Mouse (Mus musculus) right cerebral cortex, adult 2 months (tissue): ENCODE measurements around the gene Abhd6.
A peak's percentile ranks its signal among the peaks of the same experiment; 100 is the strongest.

Experiments used
- DNase-seq, 2 experiments: peaks; one replicate each; pipeline ENCODE4 v3.0.0; 2021 to 2022; ENCODE audit warnings: low spot score in 2 of 2

Abhd6 gene

DNA sequence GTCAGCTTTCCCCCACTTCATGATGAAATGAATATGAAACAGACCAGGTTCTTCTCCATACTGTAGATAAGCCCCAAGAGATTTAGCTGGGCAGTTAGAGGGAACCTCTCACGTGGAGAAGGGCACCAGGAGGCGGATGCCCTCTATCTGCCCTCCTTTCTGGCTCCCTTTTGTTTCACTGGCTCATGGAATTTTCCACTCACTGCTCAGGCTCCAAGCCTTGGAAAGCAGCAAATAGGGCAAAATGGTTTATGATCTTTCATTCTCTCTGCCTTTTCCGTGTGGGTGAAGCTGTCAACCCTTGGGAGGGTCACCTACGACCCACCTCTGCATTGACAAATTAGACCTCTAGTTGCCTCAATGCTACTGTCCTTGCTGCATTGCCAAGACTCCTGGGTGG, 27.8 kb downstream of the Abhd6 start:
- DNase-seq, result no peak

DNA sequence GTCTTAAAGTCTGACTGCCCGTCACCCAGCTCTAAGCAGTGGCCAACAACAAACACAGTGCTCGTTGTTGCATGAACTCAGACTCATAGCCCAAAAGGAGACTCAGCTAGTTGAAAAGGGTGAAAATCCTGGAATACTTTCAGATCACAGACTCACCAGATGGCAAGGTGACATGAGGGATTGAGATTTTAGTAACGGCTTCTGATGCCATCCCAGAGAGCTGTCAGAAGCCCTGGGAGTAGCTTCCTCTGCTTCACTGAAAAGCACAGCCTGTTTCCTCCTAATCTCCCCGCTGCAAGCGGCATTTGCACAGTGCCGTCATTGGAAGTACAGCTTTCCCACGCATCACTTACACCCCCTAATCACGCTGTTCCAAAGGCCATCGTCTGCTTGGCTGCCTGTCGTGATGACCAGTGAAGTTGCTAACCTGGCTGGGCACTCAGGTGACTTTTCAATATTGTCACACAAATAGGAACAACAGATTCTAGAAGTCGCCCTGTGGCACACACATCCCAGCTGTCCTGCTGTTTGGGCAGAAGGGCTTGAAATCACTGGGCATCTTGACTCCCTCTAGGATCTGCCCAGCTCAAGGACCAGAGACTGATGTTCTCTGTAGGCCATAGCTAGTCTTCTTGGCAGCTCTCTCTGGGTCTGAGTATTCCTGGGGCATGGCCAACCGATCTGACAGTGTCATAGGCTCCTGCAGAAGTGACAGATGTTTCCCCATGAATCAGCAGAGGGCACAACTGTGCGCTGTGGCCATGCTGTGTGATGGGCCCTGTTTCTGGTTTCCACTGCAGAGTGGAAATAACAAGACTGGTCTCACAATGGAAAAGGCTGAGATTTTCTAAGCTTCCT, 29.6 kb downstream of the Abhd6 start:
- peak; percentile 57 to 61 for DNase-seq

GRCm38 (mm10) chr14:8034561-8034960, 31.9 kb downstream of the Abhd6 start:
- no peak for DNase-seq

DNA sequence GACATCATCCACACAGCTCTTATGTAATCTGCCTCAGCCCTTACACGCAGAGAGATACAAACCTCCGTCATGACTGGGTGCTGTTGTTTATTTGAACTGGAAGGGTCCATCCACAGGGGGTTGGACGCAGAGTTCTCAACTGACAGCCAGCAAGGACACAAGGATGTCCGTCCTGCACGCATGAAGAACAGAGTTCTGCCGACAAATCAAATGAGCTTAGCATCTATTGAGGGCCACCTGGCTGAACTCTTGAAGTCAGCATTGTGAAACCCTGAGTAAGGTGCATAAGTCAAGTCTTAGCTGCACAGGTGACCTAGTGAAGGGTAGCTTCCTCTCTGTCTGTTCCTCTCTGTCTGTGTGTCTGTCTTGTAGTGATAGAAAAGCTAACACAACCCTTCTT, 33.2 kb downstream of the Abhd6 start:
- no peak for DNase-seq

DNA sequence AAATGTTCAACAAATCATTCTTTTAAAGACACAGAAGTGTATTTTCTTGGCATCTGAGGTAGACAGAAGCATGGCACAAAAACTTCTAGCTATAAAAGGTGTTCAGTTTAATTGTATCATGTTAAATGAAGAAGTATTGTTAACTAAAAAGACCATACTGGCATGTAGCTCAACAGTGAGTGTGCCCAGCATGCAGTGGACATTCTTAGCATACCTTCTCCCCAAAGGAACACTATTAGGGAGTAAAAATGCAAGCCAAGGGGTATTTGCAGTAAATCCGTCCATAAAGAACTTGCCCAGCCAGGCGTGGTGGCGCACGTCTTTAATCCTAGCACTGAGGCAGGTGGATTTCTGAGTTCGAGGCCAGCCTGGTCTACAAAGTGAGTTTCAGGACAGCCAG, 33.7 kb downstream of the Abhd6 start:
- no peak for DNase-seq

- no peak for DNase-seq
These were observed 35.4 kb downstream of the Abhd6 start for GRCm38 (mm10) chr14:8038150-8038549.

GRCm38 (mm10) chr14:8038791-8039448, 36.2 kb downstream of the Abhd6 start:
- peak; percentile 58 to 59 for DNase-seq

DNA sequence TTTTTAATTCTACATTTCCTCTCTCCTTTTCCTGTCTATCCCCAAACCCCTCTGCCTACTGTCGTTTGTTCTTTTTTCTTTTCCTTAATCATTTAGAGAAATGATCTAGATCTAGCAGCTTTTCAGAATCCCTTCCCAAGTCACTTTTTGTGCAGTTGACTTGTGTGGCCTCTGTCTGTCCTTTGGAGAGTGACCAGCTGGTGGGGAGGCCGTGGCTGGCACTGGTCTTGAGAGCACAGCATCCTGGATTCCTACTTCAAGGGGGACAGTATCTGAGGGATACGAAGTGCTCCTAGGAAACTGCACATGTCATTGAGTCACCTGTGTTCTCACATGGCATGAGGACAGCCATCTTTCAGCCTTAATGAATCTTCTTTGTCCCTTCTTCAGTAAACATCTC, 37.5 kb downstream of the Abhd6 start:
- DNase-seq, result no peak

DNA sequence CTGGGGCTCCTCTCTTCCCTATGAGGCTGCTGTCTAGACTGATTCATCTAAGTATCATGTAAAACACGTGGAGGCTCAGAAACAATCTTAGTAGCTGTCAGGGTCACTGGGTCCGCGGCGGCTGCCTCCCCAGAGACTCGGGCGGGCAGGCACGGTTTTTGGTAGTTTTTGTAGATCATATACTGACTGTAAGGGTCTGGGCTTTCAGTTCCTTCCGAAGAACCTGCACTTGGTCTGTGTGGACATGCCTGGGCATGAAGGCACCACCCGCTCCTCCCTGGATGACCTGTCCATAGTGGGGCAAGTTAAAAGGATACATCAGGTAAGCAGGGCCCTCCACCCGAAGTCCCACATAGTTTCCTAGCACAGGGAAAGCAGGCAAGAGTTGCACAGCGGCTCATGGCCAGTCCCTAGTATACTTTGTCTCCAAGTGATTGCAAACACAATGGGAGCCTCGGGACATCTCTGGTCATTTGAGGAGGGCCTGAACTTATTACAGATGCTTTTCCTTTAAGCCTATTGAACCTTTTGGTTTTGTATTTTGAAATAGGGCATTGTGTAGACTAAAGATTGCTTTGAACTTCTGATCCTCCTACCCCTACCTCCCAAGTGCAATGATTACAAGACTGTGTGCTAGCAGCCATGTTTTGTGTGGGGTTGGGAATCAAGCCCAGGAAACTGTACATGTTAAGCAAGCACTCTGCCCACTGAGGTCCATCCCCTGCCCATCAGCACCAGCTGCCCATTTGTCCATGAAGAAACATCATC, 38.4 kb downstream of the Abhd6 start:
- DNase-seq, result no peak

DNA sequence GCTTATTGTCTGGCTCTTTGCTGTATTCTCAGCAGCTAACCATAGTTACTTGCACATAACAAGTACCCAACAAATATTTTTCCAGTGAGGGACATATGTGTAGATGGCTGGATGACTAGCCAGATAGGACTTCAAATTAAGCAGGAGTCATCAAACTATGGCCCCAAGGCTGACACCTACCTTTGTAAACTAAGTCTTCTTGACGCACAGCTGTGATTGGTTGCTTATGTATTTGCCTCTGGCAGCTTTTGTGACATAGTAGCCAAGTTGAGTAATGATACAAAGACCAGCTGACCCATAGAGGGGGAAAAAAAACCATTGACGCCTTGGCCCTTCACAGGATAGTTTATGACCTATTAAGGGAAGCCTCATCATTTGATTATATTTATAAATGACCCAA, 39.4 kb downstream of the Abhd6 start:
- DNase-seq, result no peak

GRCm38 (mm10) chr14:8042577-8042976, 39.9 kb downstream of the Abhd6 start:
- no peak for DNase-seq

GRCm38 (mm10) chr14:8044330-8044729, 41.6 kb downstream of the Abhd6 start:
- peak in 1 of 2 experiments; percentile 38 for DNase-seq

- no peak for DNase-seq
These were observed 42.1 kb downstream of the Abhd6 start for GRCm38 (mm10) chr14:8044786-8045185.

- DNase-seq, result no peak
These were observed 42.6 kb downstream of the Abhd6 start for GRCm38 (mm10) chr14:8045187-8045846.

DNA sequence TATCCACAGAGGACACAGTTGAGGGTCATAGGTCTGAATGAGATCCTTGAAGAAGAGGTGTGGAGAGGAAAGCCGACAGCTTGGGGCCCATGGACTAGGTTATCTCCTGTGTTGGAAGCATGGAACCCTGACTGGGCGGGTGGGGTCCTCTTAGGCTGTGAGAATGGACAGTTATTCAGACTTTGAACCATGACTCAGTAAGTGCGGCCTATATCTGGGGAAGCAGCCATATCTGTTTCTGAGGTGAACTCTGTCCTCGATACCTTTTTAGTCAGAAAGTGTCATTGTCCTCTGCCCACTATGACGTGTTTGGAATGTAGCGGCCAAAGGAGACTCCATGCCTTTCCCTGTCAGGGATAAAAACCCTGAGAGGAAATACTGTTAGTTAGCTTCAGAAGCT, 44.1 kb downstream of the Abhd6 start:
- no peak for DNase-seq

- no peak for DNase-seq
These were observed 46.6 kb downstream of the Abhd6 start for GRCm38 (mm10) chr14:8049334-8049733.

DNA sequence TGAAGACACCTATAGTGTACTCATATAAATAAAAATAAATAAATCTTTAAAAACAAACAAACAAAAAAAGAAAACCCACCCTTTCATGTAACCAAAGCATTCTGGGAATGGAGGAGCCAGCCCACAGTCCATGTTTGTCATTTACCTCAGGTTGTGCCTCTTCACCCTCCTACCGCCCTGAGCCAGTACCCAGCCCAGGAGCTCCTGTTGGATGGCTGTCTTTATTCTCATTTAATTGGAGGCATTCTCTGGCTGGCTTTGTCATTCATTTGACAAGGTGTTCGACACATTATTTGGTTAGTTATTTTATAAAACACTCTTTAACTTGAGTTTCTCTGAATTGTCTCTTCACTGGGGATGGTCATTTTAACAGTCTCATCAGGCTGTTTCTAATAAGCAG, 49.2 kb downstream of the Abhd6 start:
- DNase-seq, result no peak

DNA sequence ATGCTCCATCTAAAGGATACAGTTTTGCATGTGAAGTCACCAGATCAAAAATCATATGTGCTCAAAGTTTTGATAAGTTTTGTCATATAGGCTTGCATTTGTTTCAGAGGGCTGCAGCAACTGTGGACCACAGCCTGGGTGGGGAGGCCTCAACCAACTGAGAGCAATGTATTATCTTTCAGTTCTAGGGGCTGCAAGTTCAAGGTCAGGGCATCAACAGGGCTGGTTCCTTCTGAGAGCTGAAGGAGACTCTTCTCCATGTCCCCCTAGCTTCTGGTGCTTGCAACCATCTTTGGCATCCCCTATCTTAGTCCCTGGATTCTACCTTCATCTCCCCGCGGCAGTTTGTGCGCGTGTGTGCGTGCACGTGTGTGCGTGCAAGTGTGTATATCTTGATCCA, 50.0 kb downstream of the Abhd6 start:
- no peak for DNase-seq

GRCm38 (mm10) chr14:8054310-8055102, 51.8 kb downstream of the Abhd6 start:
- no peak for DNase-seq

GRCm38 (mm10) chr14:8056076-8056475, 53.4 kb downstream of the Abhd6 start:
- DNase-seq, result no peak

DNA sequence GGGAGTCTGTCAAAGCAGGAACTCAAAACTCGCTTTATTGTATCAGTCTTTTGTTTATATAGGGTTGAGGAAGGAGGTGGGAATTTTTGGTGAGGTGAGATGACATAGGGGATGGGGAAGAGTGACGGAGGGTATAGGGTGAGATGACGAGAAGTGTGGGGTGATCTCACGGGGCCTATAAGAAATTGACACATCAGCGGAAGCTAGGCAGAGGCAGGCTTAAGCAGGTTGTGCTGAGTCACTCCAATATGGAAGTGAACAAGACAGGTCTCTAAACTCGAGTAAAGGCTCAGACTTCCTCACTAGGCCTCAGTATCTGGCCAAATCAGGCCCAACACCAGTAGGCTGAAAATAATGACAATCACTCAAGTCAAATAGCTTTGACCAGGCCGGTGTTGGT, 57.2 kb downstream of the Abhd6 start:
- DNase-seq, result no peak
